Mouse (Mus musculus) G1E (cell line): ENCODE results near the gene Asb7. TPM values are rescaled to one million over a fixed set of nuclear protein-coding genes. Genes with fewer than 3 reads are reported as not detected.
A peak's percentile ranks its signal among the peaks of the same experiment; 100 is the strongest.

ENCODE experiments used
- ATAC-seq: 2 replicates; pipeline ENCODE4 v1.8.0; 2016; ENCODE audit warnings: mild to moderate bottlenecking; ENCODE audit not compliant: insufficient number of reproducible peaks, poor library complexity, low FRiP score, severe bottlenecking; ENCODE audit errors: extremely low read depth
- DNase-seq: peaks from one replicate; pipeline ENCODE4 v3.0.0; 2012; ENCODE audit warnings: low spot score
- H3K27me3 ChIP-seq: 2 replicates; pipeline ENCODE4 v1.6.1; 2012; ENCODE audit warnings: mild to moderate bottlenecking, low read length, inconsistent platforms; ENCODE audit not compliant: insufficient read depth
- H3K36me3 ChIP-seq: replicated peaks from 2 replicates; pipeline ENCODE3; 2012; ENCODE audit warnings: mild to moderate bottlenecking, inconsistent platforms
- H3K4me1 ChIP-seq: 2 replicates; pipeline ENCODE4 v1.6.1; 2012; ENCODE audit warnings: low read depth, low read length, inconsistent platforms, mixed read lengths; ENCODE audit not compliant: insufficient read depth
- H3K4me3 ChIP-seq: 2 replicates; pipeline ENCODE4 v1.5.1; 2012; ENCODE audit warnings: low read depth, mild to moderate bottlenecking, inconsistent platforms, low read length, moderate library complexity, mixed read lengths
- H3K9me3 ChIP-seq: replicated peaks from 2 replicates; pipeline ENCODE4 v1.6.1; 2012; ENCODE audit warnings: inconsistent platforms
- CTCF ChIP-seq: IDR thresholded peaks from 2 replicates; pipeline ENCODE4 v1.5.1; 2012; ENCODE audit warnings: low read depth, low read length, inconsistent platforms, mixed read lengths
- GATA1 ChIP-seq: IDR thresholded peaks from 2 replicates; pipeline ENCODE4 v1.6.1; 2012; ENCODE audit warnings: borderline replicate concordance, low read length, inconsistent platforms, mixed read lengths
- GATA2 ChIP-seq: IDR thresholded peaks from 2 replicates; pipeline ENCODE4 v1.6.1; 2012; ENCODE audit warnings: low read depth, low read length, inconsistent platforms, borderline replicate concordance
- POLR2AphosphoS5 ChIP-seq: IDR thresholded peaks from 2 replicates; pipeline ENCODE4 v1.6.1; 2012; ENCODE audit warnings: low read depth, low read length, inconsistent platforms; ENCODE audit not compliant: insufficient replicate concordance
- TAL1 ChIP-seq: conservative IDR thresholded peaks from 2 replicates; pipeline ENCODE4 v1.6.1; 2012; ENCODE audit warnings: low read depth, low read length, inconsistent platforms, mixed read lengths
- polyA plus RNA-seq: library from polyadenylated mRNA; stranded (reverse); fragments of >175 nt; gene quantifications from 2 replicates; pipeline ENCODE4 v1.2.3, GENCODE M21; 2012
- total RNA-seq, 2 experiments: library from RNA; stranded (forward) in 1 of 2; stranded (reverse) in 1 of 2; fragments of 200-1000 nt in 1 of 2; fragments of >200 nt in 1 of 2; fragmentation: Nextera tagmentation in 1 of 2; gene quantifications; 2 replicates each; pipeline ENCODE4 v1.2.3; 2014 to 2017

Gene Asb7
- 28.2 and 34.5 TPM in 2 replicates for total RNA-seq (2014; fragmentation: Nextera tagmentation)
- 13.1 and 15.6 TPM in 2 replicates for total RNA-seq (2017)
- polyA plus RNA-seq = 35.5 and 36.1 TPM in 2 replicates

DNA sequence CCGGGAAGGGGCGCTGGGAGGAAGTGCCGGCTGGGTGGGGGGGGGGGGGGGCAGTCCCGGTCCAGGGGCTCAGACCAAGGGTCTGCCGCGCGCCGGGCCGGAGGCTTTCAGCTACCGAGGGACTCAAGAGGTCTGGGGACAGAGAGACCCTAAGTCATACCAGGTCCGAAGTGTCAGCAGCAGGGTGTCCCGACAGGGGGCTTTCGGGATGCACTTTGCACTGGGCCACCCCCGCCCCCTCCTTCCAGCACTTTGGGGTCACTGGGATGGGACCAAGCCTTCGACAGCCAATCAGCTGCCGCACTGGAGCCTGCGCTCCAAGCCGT, at the start of gene Asb7:
TSS of gene Asb7 (minus strand) at position 303 of the 326 bp plus-strand sequence.
- Histone ChIP-seq H3K4me3 (peak within 1 kb of the TSS; percentile 96), H3K27me3 (no peaks in the 10 kb centered on the region), H3K4me1 (peaks cover 15% of the 10 kb centered on the region), H3K9me3 (no peaks in the 10 kb centered on the region), H3K36me3 (peaks cover 24% of the 10 kb centered on the region)
- DNase-seq = no peak
- TF ChIP-seq POLR2AphosphoS5 = no peak
- TF ChIP-seq GATA2 = no peak
- no peak for TF ChIP-seq CTCF
- TF ChIP-seq TAL1 = no peak
- no peak for TF ChIP-seq GATA1
- no peak for ATAC-seq

DNA sequence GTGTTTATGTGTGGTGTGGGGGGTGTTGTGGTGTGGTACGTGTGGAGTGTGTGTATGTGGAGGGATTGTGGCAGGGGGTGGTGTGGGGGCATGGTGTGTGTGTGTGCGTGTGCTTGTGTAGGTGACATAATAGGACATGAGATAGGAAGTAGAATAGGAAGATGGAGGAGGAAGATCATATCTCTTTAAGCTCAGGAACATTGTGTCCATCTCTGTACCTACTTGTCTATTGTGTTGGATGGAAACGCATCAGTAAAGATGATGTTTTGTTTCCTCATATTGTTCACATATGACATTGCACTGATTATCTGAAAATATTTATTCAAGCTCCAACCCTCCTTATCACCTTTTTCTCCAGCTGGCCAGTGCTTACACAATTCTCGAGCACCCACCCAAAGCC, 48.0 kb upstream of the Asb7 start:
- H3K4me3 ChIP-seq = no peak overlapping the region
- H3K9me3 ChIP-seq = no peaks in the 10 kb centered on the region
- H3K4me1 ChIP-seq = no peaks in the 10 kb centered on the region
- no peaks in the 10 kb centered on the region for H3K36me3 ChIP-seq
- H3K27me3 ChIP-seq = no peaks in the 10 kb centered on the region
- DNase-seq = no peak
- ATAC-seq = no peak
- no peak for TF ChIP-seq TAL1
- TF ChIP-seq CTCF = no peak
- no peak for TF ChIP-seq GATA2
- no peak for TF ChIP-seq GATA1
- TF ChIP-seq POLR2AphosphoS5 = no peak

DNA sequence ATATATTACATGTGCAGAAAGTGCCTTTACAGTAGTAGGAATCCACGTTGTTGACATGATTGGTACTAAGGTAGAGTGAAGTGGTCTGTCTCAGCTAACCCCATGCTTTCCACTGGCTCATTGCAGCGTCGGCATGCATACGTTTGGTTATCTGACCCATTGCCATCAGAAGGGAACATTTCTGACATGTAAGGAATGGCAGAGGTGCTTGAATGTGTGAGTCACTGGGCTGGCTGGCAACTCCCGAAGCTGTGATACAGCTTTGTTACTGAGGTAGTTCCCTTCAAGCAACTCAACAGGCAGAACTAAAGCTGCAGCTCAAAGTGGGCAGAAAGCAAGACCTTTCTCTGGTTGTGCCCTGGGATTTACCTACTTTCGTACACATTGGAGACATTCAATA, 45.6 kb upstream of the Asb7 start:
- Histone ChIP-seq H3K36me3 (no peaks in the 10 kb centered on the region), H3K27me3 (no peaks in the 10 kb centered on the region), H3K4me3 (no peak overlapping the region), H3K4me1 (no peaks in the 10 kb centered on the region), H3K9me3 (no peaks in the 10 kb centered on the region)
- ATAC-seq (no peak), DNase-seq (no peak)
- TF ChIP-seq TAL1 = no peak
- TF ChIP-seq CTCF = no peak
- no peak for TF ChIP-seq GATA1
- no peak for TF ChIP-seq GATA2
- no peak for TF ChIP-seq POLR2AphosphoS5

DNA sequence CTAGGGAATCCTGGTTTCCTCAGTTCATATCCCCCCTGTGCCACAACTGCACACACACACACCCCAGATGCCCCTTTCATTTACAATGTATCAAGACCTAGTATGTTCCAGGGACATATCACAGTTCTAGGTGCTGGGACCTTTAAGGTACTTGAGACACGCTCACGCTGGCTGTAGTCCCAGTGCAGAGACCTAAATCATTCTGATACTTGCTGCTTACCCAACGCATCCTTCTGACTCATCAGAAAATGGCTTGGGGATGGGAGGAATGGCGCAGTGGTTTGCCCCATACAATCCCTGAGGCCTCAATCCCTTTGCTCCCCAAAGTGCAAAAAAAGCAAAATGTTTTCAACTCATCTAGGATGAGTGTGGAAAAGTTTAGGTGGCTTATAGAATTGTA, 45.1 kb upstream of the Asb7 start:
- H3K4me3 ChIP-seq = no peak overlapping the region
- H3K36me3 ChIP-seq = no peaks in the 10 kb centered on the region
- ATAC-seq (no peak), DNase-seq (no peak)
- no peaks in the 10 kb centered on the region for H3K27me3 ChIP-seq
- TF ChIP-seq CTCF = no peak
- no peak for TF ChIP-seq POLR2AphosphoS5
- no peak for TF ChIP-seq GATA2
- no peak for TF ChIP-seq GATA1
- no peak for TF ChIP-seq TAL1
- H3K4me1 ChIP-seq = no peaks in the 10 kb centered on the region
- H3K9me3 ChIP-seq = no peaks in the 10 kb centered on the region

DNA sequence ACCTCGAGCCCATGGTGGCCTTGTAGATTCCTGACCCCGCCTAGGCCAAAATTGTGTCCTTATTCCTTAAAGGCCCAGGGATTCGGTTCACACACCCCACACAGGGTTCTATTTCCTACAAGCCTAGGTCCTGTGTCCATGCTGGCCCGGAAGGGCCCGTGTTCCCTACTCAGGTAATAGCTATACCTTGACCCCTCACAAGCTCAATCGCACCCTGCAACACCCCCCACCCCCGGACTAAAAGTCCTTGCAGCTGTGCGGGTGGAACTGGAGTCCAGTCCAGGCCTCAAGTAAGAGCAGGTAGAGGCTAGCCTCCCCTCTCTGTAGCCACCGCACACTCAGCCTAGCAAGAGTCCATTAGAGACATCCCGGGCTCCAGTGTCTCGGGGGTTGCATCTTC, 44.5 kb upstream of the Asb7 start:
- H3K4me1 ChIP-seq = no peaks in the 10 kb centered on the region

DNA sequence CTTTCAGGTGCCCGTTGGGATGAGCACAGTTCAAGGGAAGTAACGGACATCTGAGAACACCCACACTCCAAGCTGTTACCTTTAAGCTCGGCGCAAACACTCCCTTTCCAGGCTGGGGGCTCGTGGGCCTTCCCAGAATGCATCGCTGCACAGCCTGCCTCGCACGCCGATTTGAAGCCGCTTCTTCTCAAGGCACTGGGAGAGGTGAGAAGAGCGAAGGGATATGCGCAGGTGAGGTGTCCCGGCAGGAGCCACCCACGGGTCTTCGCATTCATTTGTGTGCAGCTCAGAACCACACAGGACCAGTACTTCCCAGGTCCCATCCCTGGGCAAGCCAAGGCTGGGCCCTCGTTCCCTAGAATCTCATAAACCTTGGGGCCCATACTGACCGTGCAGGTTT, 44.0 kb upstream of the Asb7 start:
- Histone ChIP-seq H3K4me1 (no peaks in the 10 kb centered on the region), H3K9me3 (peaks cover 3% of the 10 kb centered on the region; the same call in 1 of the 2 replicates), H3K27me3 (no peaks in the 10 kb centered on the region), H3K36me3 (no peaks in the 10 kb centered on the region), H3K4me3 (no peak overlapping the region)
- ATAC-seq (no peak), DNase-seq (no peak)
- TF ChIP-seq TAL1 = no peak
- TF ChIP-seq GATA2 = no peak
- no peak for TF ChIP-seq CTCF
- TF ChIP-seq POLR2AphosphoS5 = no peak
- TF ChIP-seq GATA1 = no peak

More for the DNA sequence above, 44.5 kb upstream of the Asb7 start:
- no peak for DNase-seq
- no peak for ATAC-seq
- Histone ChIP-seq H3K36me3 (no peaks in the 10 kb centered on the region), H3K4me3 (no peak overlapping the region), H3K9me3 (peaks cover 3% of the 10 kb centered on the region; the same call in 1 of the 2 replicates), H3K27me3 (no peaks in the 10 kb centered on the region)
- TF ChIP-seq TAL1 (no peak), POLR2AphosphoS5 (no peak), CTCF (no peak), GATA2 (no peak), GATA1 (no peak)

DNA sequence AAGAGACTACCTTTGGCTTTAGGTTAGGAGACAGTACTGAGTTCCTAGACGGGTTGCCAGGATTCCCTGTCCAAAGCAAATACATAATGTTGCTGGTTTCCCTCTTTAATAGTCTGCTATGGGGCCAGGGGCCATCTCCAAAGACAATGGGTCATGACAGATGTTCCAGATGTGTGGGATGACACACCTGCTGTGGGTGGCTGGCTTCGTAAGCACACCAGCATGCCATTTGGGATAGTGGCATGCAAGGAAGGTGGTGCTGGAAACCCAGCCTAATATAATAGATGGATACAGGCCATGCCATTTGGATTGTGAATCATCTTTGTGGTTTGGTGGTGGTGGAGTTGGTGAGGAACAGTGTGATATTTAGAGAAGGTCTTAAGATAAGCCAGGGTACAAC, 39.8 kb upstream of the Asb7 start:
- TF ChIP-seq GATA1 = no peak
- TF ChIP-seq CTCF = no peak
- no peak for TF ChIP-seq POLR2AphosphoS5
- no peak for TF ChIP-seq TAL1
- no peak for TF ChIP-seq GATA2
- Histone ChIP-seq H3K4me3 (no peak overlapping the region), H3K9me3 (peaks cover 3% of the 10 kb centered on the region; the same call in 1 of the 2 replicates), H3K4me1 (no peaks in the 10 kb centered on the region), H3K27me3 (no peaks in the 10 kb centered on the region), H3K36me3 (no peaks in the 10 kb centered on the region)
- ATAC-seq (no peak), DNase-seq (no peak)
